Mouse (Mus musculus): Measurements from ENCODE around the gene Tspan4.
"Not testable (repeated sequence)": the region's sequence is repeated elsewhere in the genome, so short reads cannot be mapped to it uniquely, and the experiment has no call there.

- not testable (repeated sequence) for TF ChIP-seq POLR2A (IDR thresholded peaks at IDR 0.05; ENCODE audit: borderline replicate concordance, control insufficient read depth, low read depth, low read length); CTCF (IDR thresholded peaks at IDR 0.05; ENCODE audit: control insufficient read depth, insufficient read depth, low read length)
These were observed 28.7 kb upstream of the Tspan4 start for GRCm38 (mm10) chr7:141446374-141446773.
